Mouse (Mus musculus) forebrain, embryonic 16.5 days (tissue): ENCODE data around the gene Gm33543. TPM values are rescaled to one million over a fixed set of nuclear protein-coding genes. Genes with fewer than 3 reads are reported as not detected.

ENCODE experiments used
- ATAC-seq: fragments of 200-750 bp; cut with Nextera tagmentation; 2 replicates; pipeline ENCODE4 v1.8.0; 2017; ENCODE audit warnings: mild to moderate bottlenecking, moderate library complexity
- H3K27ac ChIP-seq: fragments of 300-500 bp; sonication (generic); 2 replicates; pipeline ENCODE4 v1.5.1; 2014; ENCODE audit warnings: low read length, control low read depth
- H3K27me3 ChIP-seq: fragments of 300-500 bp; sonication (generic); replicated peaks from 2 replicates; pipeline ENCODE4 v1.6.1; 2014; ENCODE audit warnings: low read length; ENCODE audit not compliant: control insufficient read depth, insufficient read depth
- H3K36me3 ChIP-seq: fragments of 300-500 bp; sonication (generic); 2 replicates; pipeline ENCODE4 v1.6.1; 2014; ENCODE audit not compliant: control insufficient read depth, insufficient read depth
- H3K4me1 ChIP-seq: fragments of 300-500 bp; sonication (generic); replicated peaks from 2 replicates; pipeline ENCODE4 v1.6.1; 2014; ENCODE audit warnings: low read length; ENCODE audit not compliant: control insufficient read depth, insufficient read depth
- H3K4me2 ChIP-seq: fragments of 300-500 bp; sonication (generic); 2 replicates; pipeline ENCODE4 v1.6.1; 2014; ENCODE audit warnings: mild to moderate bottlenecking, low read length, control low read depth
- H3K4me3 ChIP-seq: fragments of 300-500 bp; sonication (generic); replicated peaks from 2 replicates; pipeline ENCODE4 v1.5.1; 2014; ENCODE audit warnings: mild to moderate bottlenecking, low read length, control low read depth
- H3K9ac ChIP-seq: fragments of 300-500 bp; sonication (generic); replicated peaks from 2 replicates; pipeline ENCODE4 v1.6.1; 2014; ENCODE audit warnings: low read depth, low read length, control low read depth
- H3K9me3 ChIP-seq: fragments of 300-500 bp; sonication (generic); 2 replicates; pipeline ENCODE4 v1.6.1; 2016; ENCODE audit warnings: low read length; ENCODE audit not compliant: control insufficient read depth
- WGBS: fragments of 180-500 bp; shearing (Covaris S2); extraction: QIAGEN DNeasy Blood & Tissue Kit; methylation state at CpG from one replicate; pipeline ENCODE4 v1.1.7; 2014; 5-methylcytosine and 5-hydroxymethylcytosine counted together
- polyA plus RNA-seq: library from polyadenylated mRNA; unstranded; fragments of >200 nt; fragmentation: Nextera tagmentation; extraction: Ambion mirVana; gene quantifications from 2 replicates; pipeline ENCODE4 v1.2.1, GENCODE M21; 2015

The Gm33543 gene
- polyA plus RNA-seq, 1 experiment from 2014 or later = not detected

DNA sequence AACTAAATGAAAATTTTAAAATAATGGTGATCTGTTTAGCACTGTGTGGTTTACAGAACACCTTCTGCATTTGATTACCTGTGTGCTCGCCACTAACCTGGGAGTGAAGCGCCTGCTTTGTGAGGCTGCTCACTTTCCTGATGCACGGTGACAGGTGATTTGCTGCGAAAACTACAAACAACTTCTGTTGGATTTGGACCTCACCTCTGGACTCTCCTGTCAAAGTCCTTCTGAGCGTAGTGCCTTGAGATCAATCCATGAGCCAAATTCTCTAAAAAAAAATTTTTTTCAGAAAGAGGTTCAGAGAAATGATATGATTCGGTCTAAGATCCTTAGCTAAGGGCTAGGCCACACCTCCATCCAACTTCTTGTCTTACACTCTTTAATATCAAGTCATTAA lies 28.4 kb downstream of the Gm33543 start:
- no peak overlapping the region for H3K4me2 ChIP-seq
- H3K9me3 ChIP-seq = no peaks in the 10 kb centered on the region
- H3K36me3 ChIP-seq = no peaks in the 10 kb centered on the region
- H3K9ac ChIP-seq = no peak overlapping the region
- no peak overlapping the region for H3K4me3 ChIP-seq
- H3K27me3 ChIP-seq = no peaks in the 10 kb centered on the region
- peaks cover 8% of the 10 kb centered on the region for H3K4me1 ChIP-seq
- WGBS = 89% methylated on average over 6 of the region's 6 CpGs
- no peak for ATAC-seq
- no peak overlapping the region for H3K27ac ChIP-seq

- no peaks in the 10 kb centered on the region for H3K9me3 ChIP-seq
- H3K27me3 ChIP-seq = no peaks in the 10 kb centered on the region
- no peak overlapping the region for H3K27ac ChIP-seq
- H3K36me3 ChIP-seq = no peaks in the 10 kb centered on the region
- no peak for ATAC-seq
- 63% methylated on average over 4 of the region's 4 CpGs for WGBS
- no peaks in the 10 kb centered on the region for H3K4me1 ChIP-seq
- no peak overlapping the region for H3K4me2 ChIP-seq
- H3K9ac ChIP-seq = no peak overlapping the region
- no peak overlapping the region for H3K4me3 ChIP-seq
Observed at GRCm38 (mm10) chr10:95811869-95812268, 30.9 kb downstream of the Gm33543 start.

DNA sequence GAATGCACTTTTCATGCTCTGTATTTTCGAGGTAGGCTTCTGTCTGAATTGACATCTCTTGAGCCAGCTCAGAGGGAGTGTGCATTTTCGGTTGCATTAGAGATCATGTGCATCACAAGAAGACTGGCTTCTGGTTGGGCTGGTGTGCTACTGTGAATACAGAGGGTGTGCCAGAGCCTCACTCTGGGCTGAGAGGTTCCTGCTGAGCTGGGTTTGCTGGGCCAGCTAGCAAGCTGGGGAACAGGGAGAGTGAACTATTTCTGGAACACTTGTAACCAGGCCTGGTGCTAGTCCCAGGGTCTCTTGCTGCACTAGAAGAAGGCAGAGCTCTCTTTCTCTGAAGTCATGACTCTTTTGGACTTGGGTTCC lies 41.3 kb downstream of the Gm33543 start:
- WGBS = 24% methylated on average over 2 of the region's 2 CpGs
- 0 out of 2 replicates have a peak, but pooled peaks have one; percentile 47 for ATAC-seq
- Histone ChIP-seq H3K4me3 (no peak overlapping the region), H3K27me3 (no peaks in the 10 kb centered on the region), H3K9me3 (no peaks in the 10 kb centered on the region), H3K27ac (no peak overlapping the region), H3K4me1 (peaks cover 7% of the 10 kb centered on the region), H3K9ac (no peak overlapping the region), H3K36me3 (no peaks in the 10 kb centered on the region), H3K4me2 (no peak overlapping the region)

DNA sequence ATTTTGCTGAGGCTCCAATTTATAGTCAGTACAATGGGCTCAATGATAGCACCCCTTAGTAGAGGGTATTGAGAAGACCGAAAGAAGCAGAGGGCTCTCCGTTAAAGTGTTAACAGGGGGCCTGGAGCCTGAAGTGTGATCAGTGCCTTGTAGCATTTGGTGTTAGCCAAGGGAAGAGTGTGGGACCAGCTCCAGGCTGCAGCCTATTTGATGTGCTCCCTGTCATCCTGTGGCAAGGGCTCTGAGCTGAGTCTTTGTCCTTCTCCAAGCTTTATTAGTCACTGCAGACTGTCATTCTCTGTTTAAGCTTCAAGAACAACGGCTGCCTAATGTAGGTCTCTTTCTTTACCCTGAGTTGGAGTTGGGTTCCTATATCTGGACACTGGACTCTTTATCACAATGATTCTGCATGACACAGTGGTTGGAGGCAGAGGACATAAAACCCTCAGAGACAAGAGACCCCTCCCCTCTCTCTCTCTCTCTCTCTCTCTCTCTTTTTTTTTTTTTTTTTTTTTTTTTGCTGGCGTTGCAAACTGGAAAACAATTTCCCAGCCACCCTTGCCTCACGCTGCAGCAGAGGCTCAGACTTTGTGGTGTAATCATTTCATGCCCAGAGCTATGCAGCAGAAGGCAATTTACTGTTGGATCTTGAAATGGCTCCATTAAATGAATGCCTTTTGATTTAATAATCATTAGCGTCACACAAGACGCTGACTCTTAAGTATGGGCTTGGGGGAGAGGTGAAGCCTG lies 41.9 kb downstream of the Gm33543 start:
- H3K4me1 ChIP-seq = peaks cover 7% of the 10 kb centered on the region
- 0 out of 2 replicates have a peak, but pooled peaks have one; percentile 26 for ATAC-seq
- WGBS = 44% methylated on average over 7 of the region's 7 CpGs

DNA sequence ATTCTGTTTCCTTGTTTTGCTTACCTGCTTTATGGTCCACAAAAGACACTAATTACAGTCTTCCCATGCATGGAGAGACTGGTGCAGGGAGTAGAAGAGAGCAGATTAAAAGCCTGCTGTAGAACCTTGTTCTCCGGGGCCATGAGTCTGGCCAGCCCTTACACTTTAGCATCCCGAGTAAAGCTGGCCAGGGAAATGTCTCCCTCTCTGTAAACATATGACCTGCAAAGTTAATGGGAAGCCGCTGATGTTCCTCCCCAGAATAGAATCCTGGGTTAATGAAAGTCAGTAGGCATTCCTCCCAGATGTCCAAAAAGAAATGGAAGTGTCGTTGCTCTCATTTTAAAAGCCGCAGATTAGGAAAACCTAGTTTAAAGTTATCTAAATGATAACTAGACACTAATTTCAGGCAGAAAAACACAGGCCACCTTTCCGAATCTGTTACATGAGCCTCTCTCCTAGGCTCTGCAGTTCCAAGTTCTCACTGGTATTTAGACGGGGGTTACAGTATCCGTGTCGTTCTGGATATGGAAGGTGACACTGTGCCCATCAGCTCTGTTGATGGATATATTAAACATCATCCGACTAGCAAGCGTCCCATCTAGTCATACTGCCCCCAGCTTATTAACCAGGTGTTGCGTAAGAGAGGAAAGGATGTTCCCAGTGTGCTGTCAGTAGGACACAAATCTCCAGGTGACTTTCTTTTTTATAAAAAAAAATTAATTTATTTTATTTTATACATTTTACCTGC lies 44.9 kb downstream of the Gm33543 start:
- no peak for ATAC-seq
- no peak overlapping the region for H3K9ac ChIP-seq
- H3K36me3 ChIP-seq = no peaks in the 10 kb centered on the region
- no peaks in the 10 kb centered on the region for H3K27me3 ChIP-seq
- no peak overlapping the region for H3K27ac ChIP-seq
- no peak overlapping the region for H3K4me3 ChIP-seq
- no peak overlapping the region for H3K4me2 ChIP-seq
- WGBS = 92% methylated on average over 12 of the region's 12 CpGs
- H3K4me1 ChIP-seq = peaks cover 7% of the 10 kb centered on the region
- H3K9me3 ChIP-seq = no peaks in the 10 kb centered on the region

More for the DNA sequence above, 41.9 kb downstream of the Gm33543 start:
- Histone ChIP-seq H3K27ac (no peak overlapping the region), H3K9ac (no peak overlapping the region), H3K9me3 (no peaks in the 10 kb centered on the region), H3K27me3 (no peaks in the 10 kb centered on the region), H3K4me2 (no peak overlapping the region), H3K36me3 (no peaks in the 10 kb centered on the region), H3K4me3 (no peak overlapping the region)

GRCm38 (mm10) chr10:95795500-95795899 lies 47.2 kb downstream of the Gm33543 start:
- Histone ChIP-seq H3K4me2 (no peak overlapping the region), H3K9me3 (no peaks in the 10 kb centered on the region), H3K27me3 (no peaks in the 10 kb centered on the region), H3K9ac (no peak overlapping the region), H3K27ac (no peak overlapping the region), H3K4me1 (peaks cover 13% of the 10 kb centered on the region), H3K4me3 (no peak overlapping the region), H3K36me3 (no peaks in the 10 kb centered on the region)
- WGBS = 90% methylated on average over 4 of the region's 4 CpGs
- ATAC-seq = no peak

GRCm38 (mm10) chr10:95794706-95795105 lies 48.0 kb downstream of the Gm33543 start:
- ATAC-seq = no peak
- Histone ChIP-seq H3K9ac (no peak overlapping the region), H3K4me3 (no peak overlapping the region), H3K4me1 (peaks cover 14% of the 10 kb centered on the region), H3K9me3 (no peaks in the 10 kb centered on the region), H3K27me3 (no peaks in the 10 kb centered on the region), H3K4me2 (no peak overlapping the region), H3K27ac (no peak overlapping the region), H3K36me3 (no peaks in the 10 kb centered on the region)
- 91% methylated on average over 6 of the region's 6 CpGs for WGBS

DNA sequence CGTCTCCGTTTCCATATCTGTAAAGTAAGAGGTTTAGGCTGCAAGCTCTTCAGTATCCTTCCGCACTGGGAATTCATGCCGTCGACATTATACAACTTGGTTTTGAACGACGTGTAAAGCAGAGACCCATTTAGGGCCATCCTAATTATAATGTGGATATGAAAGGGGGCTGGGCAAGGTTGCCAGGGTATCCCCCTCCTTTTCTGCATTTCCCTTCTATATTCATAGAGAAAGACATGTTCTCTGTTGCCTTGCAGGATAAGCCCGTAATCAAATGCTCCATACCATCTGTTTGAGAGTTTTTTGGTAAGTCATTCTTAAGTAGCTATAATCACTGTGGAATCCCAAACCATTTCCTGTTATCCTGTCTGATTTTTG lies 51.3 kb downstream of the Gm33543 start:
- peak overlapping the region; percentile 41 for H3K4me2 ChIP-seq
- H3K9me3 ChIP-seq = no peaks in the 10 kb centered on the region
- 33% methylated on average over 8 of the region's 8 CpGs for WGBS
- no peak overlapping the region for H3K27ac ChIP-seq
- peaks cover 14% of the 10 kb centered on the region for H3K4me1 ChIP-seq
- H3K4me3 ChIP-seq = no peak overlapping the region
- no peak overlapping the region for H3K9ac ChIP-seq
- no peaks in the 10 kb centered on the region for H3K36me3 ChIP-seq
- ATAC-seq = peak; percentile 66
- no peaks in the 10 kb centered on the region for H3K27me3 ChIP-seq

DNA sequence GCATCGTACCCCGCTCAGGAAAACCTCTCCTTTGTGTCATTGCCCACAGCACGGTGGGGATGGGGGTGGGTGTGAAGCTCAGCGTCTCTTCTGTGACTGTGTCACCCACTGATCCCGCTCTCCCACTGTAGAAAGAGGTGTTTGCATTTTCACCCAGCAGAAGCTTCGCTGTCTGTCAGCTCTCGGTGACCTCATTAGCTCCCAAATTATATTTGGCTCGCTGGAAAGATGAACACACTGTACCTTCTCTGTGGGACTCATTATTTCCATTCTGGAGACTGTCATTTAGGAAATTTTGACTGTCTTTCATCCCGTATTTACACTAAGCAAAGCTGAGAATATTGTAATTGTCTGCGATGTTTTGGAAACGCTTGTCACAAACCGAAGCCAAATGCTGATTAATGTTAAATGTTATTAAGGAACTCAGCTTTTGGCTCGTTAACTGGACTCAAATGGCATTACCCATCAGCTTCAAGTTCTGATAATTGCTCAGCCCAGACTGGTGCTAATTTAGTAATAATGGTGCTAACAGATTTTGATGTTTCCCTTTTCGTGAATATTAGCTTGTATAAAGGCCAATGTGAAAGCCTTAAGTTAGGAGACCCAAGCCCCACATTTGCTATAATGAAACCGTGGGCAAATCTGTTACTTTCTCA lies 51.8 kb downstream of the Gm33543 start:
- Histone ChIP-seq H3K36me3 (no peaks in the 10 kb centered on the region), H3K4me1 (peaks cover 14% of the 10 kb centered on the region), H3K9me3 (no peaks in the 10 kb centered on the region), H3K27me3 (no peaks in the 10 kb centered on the region), H3K4me3 (0 out of 2 replicates have a peak overlapping the region, but pooled peaks have one; percentile 4), H3K9ac (0 out of 2 replicates have a peak overlapping the region, but pooled peaks have one; percentile 26), H3K27ac (no peak overlapping the region), H3K4me2 (peak overlapping the region; percentile 41)
- peak; percentile 83 for ATAC-seq
- 21% methylated on average over 15 of the region's 15 CpGs for WGBS
